Mouse (Mus musculus): ENCODE data around the gene Gpx4. TPM values are rescaled to one million over a fixed set of nuclear protein-coding genes. Genes with fewer than 3 reads are reported as not detected.

Gpx4 gene
- polyA plus RNA-seq, 1 experiment from 2014 or later, result 532 TPM

DNA sequence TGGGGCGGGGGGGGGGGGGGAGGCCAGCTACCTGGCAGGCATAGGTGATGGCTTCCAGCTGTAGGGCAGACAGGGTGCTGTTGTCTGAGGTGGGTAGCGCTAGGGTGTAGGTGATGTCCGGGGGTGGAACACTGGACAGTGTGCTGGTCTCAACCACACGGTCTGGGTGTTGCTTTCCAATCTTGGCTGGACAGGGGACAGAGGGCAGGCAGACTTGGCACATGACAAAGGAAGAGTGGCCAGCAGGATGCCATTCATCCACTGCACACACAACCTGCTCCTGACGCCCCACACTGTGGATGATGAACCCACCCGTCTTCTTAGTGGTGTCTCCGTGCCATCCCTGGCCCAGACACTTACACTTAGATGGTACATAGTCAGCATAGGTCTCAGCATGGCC, 22.3 kb downstream of the Gpx4 start:
- WGBS, result 89% methylated on average over 6 of the region's 7 CpGs
- no peaks in the 10 kb centered on the region for H3K27me3 ChIP-seq
- no peak overlapping the region for H3K27ac ChIP-seq
- ATAC-seq, result no peak
- peaks cover 27% of the 10 kb centered on the region for H3K36me3 ChIP-seq
- 0 out of 2 replicates have a peak, but pooled peaks cover 3% of the 10 kb centered on the region for H3K4me1 ChIP-seq (replicated peaks)
- H3K4me3 ChIP-seq (replicated peaks), result no peak overlapping the region
- H3K9me3 ChIP-seq, result no peaks in the 10 kb centered on the region
- H3K9ac ChIP-seq (replicated peaks), result no peak overlapping the region
- no peak overlapping the region for H3K4me2 ChIP-seq (replicated peaks)

DNA sequence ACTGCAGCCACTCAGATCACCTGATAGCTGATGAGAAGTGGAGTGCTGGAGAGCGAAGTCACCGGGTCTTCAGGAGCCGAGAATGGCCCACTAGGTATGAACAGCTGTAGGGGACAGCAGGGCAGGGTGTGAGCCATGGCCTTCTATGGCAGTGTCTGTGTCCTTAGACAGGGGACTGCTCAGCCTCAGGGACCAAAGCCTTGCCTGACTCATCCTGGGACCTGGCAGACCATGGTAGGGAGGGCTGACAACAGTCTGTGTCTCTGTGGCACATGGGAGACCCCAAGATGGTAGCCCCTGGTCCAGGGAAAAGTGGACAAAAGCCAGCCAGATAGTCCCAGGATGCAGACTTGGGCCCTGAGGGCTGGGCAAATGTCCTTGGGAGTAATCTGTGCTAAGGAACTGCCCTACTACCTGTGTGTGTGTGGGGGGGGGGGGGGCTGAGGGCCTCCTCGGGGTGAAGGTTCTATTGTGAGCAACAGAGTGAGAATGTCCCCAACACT, 23.0 kb downstream of the Gpx4 start:
- H3K9ac ChIP-seq (replicated peaks), result no peak overlapping the region
- no peak overlapping the region for H3K27ac ChIP-seq
- H3K36me3 ChIP-seq, result peaks cover 22% of the 10 kb centered on the region
- no peak overlapping the region for H3K4me3 ChIP-seq (replicated peaks)
- no peak overlapping the region for H3K4me2 ChIP-seq (replicated peaks)
- H3K4me1 ChIP-seq (replicated peaks), result 0 out of 2 replicates have a peak, but pooled peaks cover 4% of the 10 kb centered on the region
- WGBS, result 93% methylated on average over 4 of the region's 4 CpGs
- no peaks in the 10 kb centered on the region for H3K27me3 ChIP-seq
- ATAC-seq, result no peak
- no peaks in the 10 kb centered on the region for H3K9me3 ChIP-seq

DNA sequence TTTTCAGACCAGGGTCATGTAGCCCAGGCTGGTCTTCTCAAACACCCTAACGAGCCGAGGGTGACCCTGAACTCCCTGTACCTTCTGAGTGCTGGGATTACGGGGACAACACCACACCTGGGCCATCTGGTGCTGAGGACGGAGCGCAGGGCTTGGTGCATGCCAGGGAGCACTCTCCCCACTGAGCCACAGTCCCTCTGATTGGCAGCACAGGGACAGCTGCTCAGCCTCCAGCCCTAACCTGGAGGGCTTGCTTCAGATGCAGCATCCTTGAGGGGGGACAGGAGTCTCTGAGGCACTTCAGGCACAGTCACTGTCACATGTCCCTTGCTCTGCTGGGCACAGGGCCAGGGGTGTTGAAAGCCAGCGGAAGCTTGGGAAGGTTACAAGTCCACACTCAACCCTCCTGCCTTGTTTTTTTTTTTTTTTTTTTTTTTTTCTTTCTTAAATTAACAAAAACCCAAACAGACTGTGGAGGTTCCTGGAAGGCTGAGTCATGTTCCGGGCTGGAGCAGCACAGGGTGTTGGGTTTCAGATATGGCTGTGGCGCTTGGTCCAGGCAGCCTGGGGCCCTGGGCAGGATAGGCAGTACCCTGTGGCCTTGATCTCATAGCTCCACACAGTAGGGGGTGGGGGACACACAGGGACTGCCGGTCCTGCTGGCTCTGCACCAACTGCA, 24.0 kb downstream of the Gpx4 start:
- peaks cover 19% of the 10 kb centered on the region for H3K36me3 ChIP-seq
- 75% methylated on average over 9 of the region's 9 CpGs for WGBS
- 0 out of 2 replicates have a peak overlapping the region, but pooled peaks have one; percentile 15 for H3K27ac ChIP-seq
- H3K4me2 ChIP-seq (replicated peaks), result no peak overlapping the region
- no peak overlapping the region for H3K9ac ChIP-seq (replicated peaks)
- H3K27me3 ChIP-seq, result no peaks in the 10 kb centered on the region
- H3K4me3 ChIP-seq (replicated peaks), result no peak overlapping the region
- H3K4me1 ChIP-seq (replicated peaks), result peaks cover 13% of the 10 kb centered on the region; the same call in 1 of the 2 replicates
- H3K9me3 ChIP-seq, result no peaks in the 10 kb centered on the region
- ATAC-seq, result no peak

- Histone ChIP-seq H3K4me1 (replicated peaks) (peaks cover 13% of the 10 kb centered on the region; the same call in 1 of the 2 replicates), H3K9me3 (no peaks in the 10 kb centered on the region), H3K9ac (replicated peaks) (no peak overlapping the region), H3K4me3 (replicated peaks) (no peak overlapping the region), H3K4me2 (replicated peaks) (no peak overlapping the region), H3K27ac (0 out of 2 replicates have a peak overlapping the region, but pooled peaks have one; percentile 15), H3K27me3 (no peaks in the 10 kb centered on the region), H3K36me3 (peaks cover 16% of the 10 kb centered on the region)
- no peak for ATAC-seq
- 89% methylated on average over 3 of the region's 3 CpGs for WGBS
Observed at GRCm38 (mm10) chr10:80071516-80071900, 24.5 kb downstream of the Gpx4 start.

DNA sequence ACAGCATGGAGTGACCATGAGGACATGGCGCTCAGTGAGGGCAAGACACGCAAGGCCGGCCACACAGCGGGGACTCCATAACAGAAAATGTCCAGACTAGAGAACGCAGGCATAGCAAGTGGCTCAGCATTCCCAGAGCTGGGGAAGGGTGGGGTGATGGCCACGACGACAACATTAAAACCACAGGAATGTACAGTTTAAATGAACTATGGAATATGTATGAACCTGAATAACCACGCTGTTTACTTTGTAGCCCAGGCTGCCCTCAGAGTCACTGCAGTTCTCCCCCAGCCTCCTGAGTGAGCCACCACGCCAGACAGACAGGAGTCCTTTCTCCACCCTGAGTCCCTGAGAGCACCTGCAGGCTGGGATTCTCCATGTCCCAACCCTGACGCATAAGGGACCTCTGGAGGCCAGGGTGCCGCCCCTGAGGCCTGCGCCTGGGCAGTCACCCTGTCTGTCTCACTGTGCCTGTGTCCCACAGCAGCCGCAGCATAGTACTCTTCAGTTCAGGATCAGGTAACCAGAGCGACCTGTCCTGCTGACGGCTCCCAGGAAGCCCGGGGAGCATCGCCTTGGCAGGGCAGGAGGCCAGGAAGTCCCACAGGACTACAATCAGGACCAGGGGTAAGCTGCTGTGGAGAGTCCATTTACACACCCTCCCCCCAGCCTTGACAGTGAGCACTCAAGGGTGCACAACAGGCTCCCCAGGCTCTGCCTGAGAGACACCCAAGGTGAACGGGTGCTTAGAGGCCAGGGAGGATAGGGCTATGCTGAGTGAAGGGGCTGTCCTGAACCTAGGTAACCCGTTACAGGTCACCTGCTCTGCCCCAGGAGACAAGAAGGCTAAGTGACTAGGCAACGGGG, 25.9 kb downstream of the Gpx4 start:
- no peak overlapping the region for H3K4me3 ChIP-seq (replicated peaks)
- H3K9me3 ChIP-seq, result no peaks in the 10 kb centered on the region
- WGBS, result 83% methylated on average over 20 of the region's 20 CpGs
- no peak overlapping the region for H3K27ac ChIP-seq
- H3K4me2 ChIP-seq (replicated peaks), result no peak overlapping the region
- H3K36me3 ChIP-seq, result peaks cover 9% of the 10 kb centered on the region; the same call in 1 of the 2 replicates
- H3K9ac ChIP-seq (replicated peaks), result no peak overlapping the region
- no peak for ATAC-seq
- H3K27me3 ChIP-seq, result no peaks in the 10 kb centered on the region
- peaks cover 13% of the 10 kb centered on the region; the same call in 1 of the 2 replicates for H3K4me1 ChIP-seq (replicated peaks)

DNA sequence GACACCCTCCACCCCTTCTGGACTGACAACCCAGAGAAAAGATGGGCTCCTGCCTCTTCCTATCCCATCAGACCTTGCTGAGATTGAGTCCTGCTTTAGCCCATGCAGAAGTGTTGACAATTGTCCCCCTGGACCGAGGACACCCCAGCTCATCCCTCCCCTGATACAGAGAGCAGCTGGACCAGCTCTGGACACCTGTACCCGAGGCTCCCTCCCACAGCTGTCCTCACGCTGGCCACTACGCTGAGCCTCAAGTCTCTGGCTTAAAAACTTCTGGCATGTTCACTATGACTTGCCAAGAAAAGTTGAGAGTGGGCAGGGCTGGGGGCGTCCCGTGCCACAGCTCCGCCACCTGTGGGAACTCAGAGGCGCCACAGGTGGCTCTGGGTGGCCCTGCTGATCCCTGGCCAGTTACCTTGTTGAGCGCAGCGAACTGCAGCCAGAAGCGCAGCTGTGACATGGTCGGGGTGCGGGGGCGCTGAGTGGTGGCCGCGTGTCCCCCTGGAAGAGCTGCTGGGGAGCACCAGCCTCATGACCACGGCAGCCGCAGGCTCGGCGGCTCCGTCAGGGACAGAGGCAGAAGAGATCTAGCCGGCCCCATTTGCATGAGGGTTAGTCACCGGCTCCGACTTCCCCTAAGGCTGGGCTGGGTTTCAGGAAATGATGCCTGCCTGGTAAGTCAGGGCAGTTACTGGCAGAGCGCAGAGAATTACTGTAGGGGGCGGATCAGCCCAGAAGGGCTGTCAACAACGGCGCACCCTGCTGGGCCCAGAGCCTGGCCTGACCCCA, 28.0 kb downstream of the Gpx4 start:
- H3K27me3 ChIP-seq, result no peaks in the 10 kb centered on the region
- ATAC-seq, result no peak
- WGBS, result 20% methylated on average over 28 of the region's 28 CpGs
- peaks cover 13% of the 10 kb centered on the region; the same call in 1 of the 2 replicates for H3K4me1 ChIP-seq (replicated peaks)
- no peak overlapping the region for H3K27ac ChIP-seq
- H3K9ac ChIP-seq (replicated peaks), result no peak overlapping the region
- peaks cover 29% of the 10 kb centered on the region for H3K36me3 ChIP-seq
- H3K4me2 ChIP-seq (replicated peaks), result 0 out of 2 replicates have a peak overlapping the region, but pooled peaks have one; percentile 1
- H3K9me3 ChIP-seq, result no peaks in the 10 kb centered on the region
- H3K4me3 ChIP-seq (replicated peaks), result no peak overlapping the region

- Histone ChIP-seq H3K27me3 (no peaks in the 10 kb centered on the region), H3K9ac (replicated peaks) (0 out of 2 replicates have a peak overlapping the region, but pooled peaks have one; percentile 19), H3K9me3 (no peaks in the 10 kb centered on the region), H3K4me3 (replicated peaks) (no peak overlapping the region), H3K27ac (no peak overlapping the region), H3K36me3 (peaks cover 38% of the 10 kb centered on the region), H3K4me1 (replicated peaks) (peaks cover 13% of the 10 kb centered on the region; the same call in 1 of the 2 replicates), H3K4me2 (replicated peaks) (no peak overlapping the region)
- WGBS, result 41% methylated on average over 1 of the region's 1 CpGs
- ATAC-seq, result no peak
Observed at GRCm38 (mm10) chr10:80075924-80076323, 29.0 kb downstream of the Gpx4 start.

DNA sequence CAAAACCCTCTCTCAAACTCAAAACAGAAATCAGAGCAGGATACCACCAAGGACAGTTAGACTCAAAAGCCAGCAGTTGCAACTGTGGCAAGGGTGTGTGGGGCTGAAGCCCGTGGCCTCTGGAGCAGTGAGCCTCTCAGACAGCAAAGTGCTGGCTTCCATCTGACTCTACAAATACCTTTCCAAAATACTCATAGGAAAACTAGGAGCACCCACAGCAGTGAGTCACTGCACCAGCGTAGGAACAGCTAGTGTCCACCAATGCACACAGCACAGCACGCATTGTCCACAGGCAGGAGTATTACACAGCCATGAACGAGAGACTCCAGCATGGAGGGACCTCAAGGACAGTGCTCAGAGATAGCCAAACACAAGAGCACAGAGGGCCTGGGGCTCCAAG, 29.4 kb downstream of the Gpx4 start:
- 95% methylated on average over 4 of the region's 4 CpGs for WGBS
- H3K4me3 ChIP-seq (replicated peaks), result no peak overlapping the region
- no peak overlapping the region; the same call in 1 of the 2 replicates for H3K9ac ChIP-seq (replicated peaks)
- no peak overlapping the region for H3K27ac ChIP-seq
- no peaks in the 10 kb centered on the region for H3K9me3 ChIP-seq
- H3K27me3 ChIP-seq, result no peaks in the 10 kb centered on the region
- ATAC-seq, result no peak
- H3K36me3 ChIP-seq, result peaks cover 42% of the 10 kb centered on the region
- H3K4me1 ChIP-seq (replicated peaks), result peaks cover 11% of the 10 kb centered on the region; the same call in 1 of the 2 replicates
- no peak overlapping the region for H3K4me2 ChIP-seq (replicated peaks)

GRCm38 (mm10) chr10:80077312-80077711, 30.3 kb downstream of the Gpx4 start:
- no peaks in the 10 kb centered on the region for H3K9me3 ChIP-seq
- H3K27ac ChIP-seq, result no peak overlapping the region
- no peak overlapping the region for H3K4me3 ChIP-seq (replicated peaks)
- no peak overlapping the region for H3K4me2 ChIP-seq (replicated peaks)
- no peak for ATAC-seq
- no peak overlapping the region for H3K9ac ChIP-seq (replicated peaks)
- no peaks in the 10 kb centered on the region for H3K27me3 ChIP-seq
- 92% methylated on average over 5 of the region's 5 CpGs for WGBS
- H3K4me1 ChIP-seq (replicated peaks), result peaks cover 10% of the 10 kb centered on the region; the same call in 1 of the 2 replicates
- peaks cover 43% of the 10 kb centered on the region for H3K36me3 ChIP-seq

DNA sequence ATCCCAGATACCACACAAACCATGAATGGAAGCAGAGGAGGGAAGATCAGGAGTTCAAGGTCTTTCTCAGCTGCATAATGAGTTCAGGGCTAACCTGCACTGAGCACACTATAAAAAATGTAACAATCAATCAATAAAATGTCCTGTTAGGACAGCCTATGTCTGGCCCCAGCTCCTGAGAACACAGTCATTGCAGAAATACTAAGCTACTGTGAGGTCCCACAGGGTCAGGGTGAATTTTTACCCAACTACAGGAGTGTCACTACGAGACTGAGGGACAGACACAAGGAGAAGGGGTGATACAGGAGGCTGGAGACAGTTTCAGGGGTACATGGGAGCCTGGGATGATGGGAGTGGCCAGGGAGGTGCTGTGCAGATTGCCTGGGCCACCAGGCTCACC, 31.4 kb downstream of the Gpx4 start:
- Histone ChIP-seq H3K27me3 (no peaks in the 10 kb centered on the region), H3K27ac (no peak overlapping the region), H3K4me1 (replicated peaks) (peaks cover 10% of the 10 kb centered on the region; the same call in 1 of the 2 replicates), H3K9ac (replicated peaks) (no peak overlapping the region), H3K4me2 (replicated peaks) (no peak overlapping the region), H3K9me3 (no peaks in the 10 kb centered on the region), H3K4me3 (replicated peaks) (no peak overlapping the region), H3K36me3 (peaks cover 54% of the 10 kb centered on the region)
- 91% methylated on average over 1 of the region's 1 CpGs for WGBS
- no peak for ATAC-seq

DNA sequence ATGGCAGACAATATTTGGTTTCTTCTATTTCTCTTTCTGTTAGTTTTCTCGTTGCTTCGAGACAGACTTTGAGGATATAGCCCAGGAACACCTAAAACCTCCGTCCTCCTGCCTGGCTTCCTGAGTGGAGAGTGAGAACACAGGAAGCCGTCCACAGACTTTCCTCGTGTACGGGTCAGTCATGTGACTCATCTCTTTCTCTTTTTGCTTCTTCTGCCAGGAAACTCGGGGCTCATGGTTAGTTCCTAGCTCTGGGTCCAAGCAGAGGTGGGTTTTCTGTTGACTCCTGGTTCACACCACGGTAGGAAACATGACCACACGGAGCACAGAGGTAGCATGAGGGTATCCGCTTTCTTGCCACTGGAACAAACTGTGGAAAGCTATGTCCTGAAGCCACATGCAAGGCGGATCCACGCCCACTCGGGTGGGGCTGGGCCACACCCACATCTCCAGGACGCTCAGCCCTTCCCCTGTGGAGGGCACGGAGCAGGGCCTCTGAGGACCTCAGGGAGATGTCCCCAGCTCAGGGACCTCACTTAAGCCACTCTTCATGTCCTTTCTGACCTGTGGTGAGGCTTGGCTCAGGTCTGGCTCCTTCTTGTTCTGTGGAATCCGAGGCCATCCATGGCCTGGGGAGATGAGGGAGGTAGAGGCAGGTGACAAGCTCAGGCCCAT, 33.6 kb downstream of the Gpx4 start:
- Histone ChIP-seq H3K27ac (no peak overlapping the region), H3K4me3 (replicated peaks) (no peak overlapping the region), H3K9me3 (no peaks in the 10 kb centered on the region), H3K36me3 (peaks cover 73% of the 10 kb centered on the region), H3K27me3 (no peaks in the 10 kb centered on the region), H3K4me1 (replicated peaks) (peaks cover 4% of the 10 kb centered on the region; the same call in 1 of the 2 replicates), H3K9ac (replicated peaks) (no peak overlapping the region), H3K4me2 (replicated peaks) (no peak overlapping the region)
- WGBS, result 86% methylated on average over 16 of the region's 16 CpGs
- ATAC-seq, result no peak

Measured in midbrain, embryonic 13.5 days (tissue).